Mouse (Mus musculus) urinary bladder, postnatal 4 days (tissue): Measurements from ENCODE around the gene Cobl.

Experiments used
- DNase-seq, 2 experiments: peaks; one replicate each; pipeline ENCODE4 v3.0.0; 2021 to 2022; ENCODE audit warnings: low spot score in 2 of 2

The Cobl gene

DNA sequence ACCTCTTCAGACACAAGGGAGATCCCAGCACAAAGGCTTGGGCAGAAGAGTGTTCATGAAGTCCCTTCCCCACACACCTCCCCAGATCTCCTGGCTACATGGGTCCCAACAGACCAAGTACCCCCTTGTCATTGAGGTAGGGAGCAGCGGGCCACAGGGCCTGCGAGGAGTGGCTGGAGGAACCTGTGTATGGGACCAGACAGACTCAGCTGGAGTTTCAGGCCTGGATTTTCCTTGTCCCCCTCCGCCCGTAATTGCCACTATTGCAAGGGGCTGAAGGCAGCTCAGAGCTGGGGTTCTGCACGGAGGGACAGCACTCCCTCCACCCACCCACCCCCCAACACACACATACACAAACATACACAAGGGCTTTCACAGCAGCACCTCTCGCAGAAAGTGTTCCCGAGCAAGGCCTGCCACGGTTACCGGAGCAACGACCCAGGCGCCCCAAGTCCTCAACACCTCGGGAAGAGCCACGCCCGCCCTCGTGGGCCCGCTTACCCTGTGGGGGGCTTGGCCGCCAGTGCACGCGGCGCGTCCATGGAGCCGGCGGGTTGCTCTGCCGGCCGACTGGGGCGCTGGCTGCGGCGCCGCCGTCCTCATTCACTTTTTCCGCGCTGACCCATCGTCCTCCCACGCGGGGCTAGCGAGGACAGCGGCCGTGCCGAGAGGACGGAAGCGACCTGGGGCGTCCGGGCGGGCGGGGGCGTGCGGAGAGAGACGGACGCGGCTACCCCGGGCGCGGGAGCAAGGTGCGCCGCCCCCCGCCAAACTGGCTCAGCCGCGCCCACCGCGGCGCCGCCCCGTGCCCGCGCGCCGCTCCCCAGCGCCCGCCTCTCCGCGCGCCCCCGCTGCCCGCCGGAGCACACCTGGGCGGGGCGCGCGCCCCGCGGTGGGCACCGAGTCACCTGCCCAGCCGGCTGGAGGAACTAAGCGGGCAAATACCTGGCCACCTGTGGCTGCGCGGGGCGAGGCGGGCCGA is at the start of gene Cobl:
Gene Cobl (minus strand): TSS at position 780 of the 982 bp plus-strand sequence.
- peak in 1 of 2 experiments; percentile 19 for DNase-seq

DNA sequence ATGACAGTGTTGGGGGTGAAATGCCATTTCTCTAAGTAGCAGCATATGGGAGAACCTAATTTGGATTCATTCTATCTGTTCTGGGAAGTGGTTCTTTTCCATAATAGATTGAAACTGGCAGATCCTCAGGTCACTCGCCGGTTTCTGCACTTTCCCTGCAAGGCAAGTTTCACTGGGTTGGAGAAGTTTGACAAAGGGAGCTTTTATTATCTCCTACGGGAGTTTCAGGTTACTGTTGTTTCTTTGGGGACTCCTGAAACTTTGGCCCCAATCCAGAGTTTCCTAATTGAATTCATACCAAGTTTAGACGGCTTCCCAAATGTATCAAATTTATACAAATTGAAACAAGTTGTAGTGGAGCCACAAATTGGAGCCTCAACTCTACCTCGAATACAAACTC is 49.0 kb upstream of the Cobl start:
- DNase-seq, result no peak

DNA sequence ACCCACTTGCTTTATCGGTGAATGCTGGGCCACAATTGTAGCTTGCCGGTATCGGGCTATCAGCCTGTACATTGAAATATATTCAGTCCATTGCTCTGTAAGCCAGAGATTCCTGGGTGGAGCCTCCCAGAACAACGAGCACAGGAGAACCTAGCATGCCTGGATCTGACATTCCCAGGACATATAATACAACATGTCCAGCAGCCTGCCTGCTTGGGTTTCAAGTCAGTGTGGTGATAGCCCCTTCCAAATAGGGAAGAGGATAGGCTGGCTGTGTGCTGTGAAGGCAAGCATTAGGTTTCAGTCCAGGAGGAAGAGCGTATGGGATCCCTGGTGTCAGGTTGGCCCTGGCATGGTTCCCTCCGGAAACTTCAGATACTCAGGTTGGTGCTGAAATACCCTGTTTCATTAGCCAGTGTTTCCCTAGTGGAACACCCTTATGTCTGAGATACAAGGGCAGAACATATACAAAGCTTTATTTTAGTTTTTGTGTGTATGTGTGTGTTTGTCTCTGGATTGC is 41.7 kb upstream of the Cobl start:
- DNase-seq, result no peak

DNA sequence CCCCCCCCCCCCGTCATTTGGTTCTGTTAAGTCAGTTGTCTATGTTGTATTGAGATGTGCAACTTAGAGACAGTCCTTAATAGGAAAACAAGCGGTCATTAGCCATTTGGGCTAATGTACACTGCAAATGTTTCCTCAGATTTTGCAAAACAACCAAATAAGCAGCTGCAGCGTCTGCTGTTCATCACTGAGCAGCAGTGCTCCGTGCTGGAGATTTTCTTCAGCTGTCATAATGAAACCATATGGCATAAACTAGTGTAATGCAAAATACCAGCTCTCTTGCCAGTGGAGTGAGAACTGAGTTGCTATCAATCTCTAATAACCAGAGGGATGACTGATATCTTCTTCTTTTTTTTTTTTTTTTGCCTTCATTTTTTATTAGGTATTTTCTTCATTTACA is 39.0 kb upstream of the Cobl start:
- DNase-seq, result no peak

DNA sequence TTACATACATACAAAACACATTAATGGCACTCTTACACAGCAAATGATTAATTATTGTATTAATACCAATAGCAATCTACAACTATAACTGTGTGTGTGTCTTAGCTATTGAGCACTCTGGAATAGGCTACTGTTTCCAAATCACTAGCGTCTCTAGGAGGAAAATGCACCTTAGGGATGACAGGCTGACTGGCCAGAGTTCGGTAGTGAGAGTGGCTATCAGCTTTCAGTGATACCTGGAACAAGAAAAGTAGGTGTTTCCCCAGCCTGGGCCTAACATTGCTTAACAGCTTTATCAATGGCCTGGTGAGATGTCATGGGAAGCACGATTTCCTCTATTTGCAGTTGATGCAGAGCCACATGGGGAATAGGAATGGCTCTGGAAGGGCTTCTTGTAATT is 37.0 kb upstream of the Cobl start:
- no peak for DNase-seq

DNA sequence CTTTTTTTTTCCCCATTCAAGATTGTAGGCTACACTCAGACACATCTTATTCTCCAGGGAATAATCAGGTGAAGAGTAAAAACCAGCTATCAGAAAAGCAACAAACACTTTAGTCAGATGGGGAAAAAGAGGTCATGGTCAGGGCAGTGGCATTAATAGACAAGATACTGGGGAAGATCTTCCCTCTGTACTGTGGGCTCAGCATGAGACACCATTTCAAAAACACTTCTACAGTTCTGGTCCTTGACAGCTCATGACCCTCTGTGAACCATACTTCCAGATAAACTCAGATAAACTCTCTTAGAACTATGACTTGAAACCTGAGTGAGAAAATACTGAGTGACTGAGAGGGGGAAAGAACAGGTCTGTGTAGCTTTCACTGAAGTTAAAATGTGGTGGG is 29.0 kb upstream of the Cobl start:
- no peak for DNase-seq

DNA sequence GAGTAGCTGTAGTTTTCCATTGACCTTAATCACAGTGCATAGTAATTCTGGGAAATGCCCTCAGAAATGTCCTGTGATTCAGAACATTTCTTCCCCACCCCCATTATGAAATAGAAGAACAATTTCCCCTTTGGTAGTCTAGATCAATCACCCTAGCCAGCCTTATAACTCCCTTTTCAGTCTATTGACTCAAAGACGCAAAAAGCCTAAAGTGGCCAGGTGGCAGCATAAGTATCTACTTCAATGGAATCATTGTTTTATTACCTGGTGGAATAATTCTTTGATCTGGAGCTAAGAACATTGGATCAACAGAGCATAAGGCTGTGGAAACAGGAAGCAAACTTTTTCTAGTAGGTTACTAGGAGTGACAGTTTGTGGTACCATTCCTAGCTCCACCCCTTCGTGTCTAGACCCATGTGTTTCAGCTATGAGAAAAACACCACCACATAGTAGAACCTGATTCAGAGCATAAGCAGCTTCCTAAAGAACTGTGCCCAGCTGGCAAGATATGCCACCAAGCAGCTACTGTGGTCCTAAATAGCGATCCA is 15.2 kb upstream of the Cobl start:
- no peak for DNase-seq

DNA sequence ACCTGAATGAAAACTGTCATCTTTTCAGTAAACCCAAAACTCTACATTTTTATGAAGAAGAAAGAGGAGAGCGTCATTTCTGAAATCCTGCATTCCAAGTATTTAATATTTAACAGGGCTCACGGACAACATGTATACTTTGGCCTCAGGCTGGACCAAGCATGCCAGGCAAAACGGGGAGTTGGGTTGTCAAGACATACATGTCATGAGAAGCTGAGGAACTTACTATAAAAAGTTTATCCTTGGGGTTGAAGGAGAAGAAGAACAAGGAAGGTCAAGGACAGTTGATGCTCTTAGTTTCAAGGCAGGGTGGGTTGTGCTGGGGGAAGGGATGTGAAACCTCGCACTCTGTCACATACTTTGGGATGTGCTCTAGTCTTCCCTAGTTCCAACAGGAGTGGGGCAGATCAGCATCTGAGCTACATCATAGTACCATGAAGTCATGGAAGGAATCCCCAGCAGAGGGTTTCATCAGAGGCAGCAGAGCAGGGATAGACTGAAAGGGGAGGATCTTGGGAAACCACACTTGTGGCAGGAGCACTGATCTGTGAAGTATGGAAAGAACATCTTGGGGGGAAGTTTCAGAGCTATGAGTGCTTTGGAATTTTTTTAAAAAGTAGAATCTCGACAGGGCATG is 9.7 kb upstream of the Cobl start:
- no peak for DNase-seq

DNA sequence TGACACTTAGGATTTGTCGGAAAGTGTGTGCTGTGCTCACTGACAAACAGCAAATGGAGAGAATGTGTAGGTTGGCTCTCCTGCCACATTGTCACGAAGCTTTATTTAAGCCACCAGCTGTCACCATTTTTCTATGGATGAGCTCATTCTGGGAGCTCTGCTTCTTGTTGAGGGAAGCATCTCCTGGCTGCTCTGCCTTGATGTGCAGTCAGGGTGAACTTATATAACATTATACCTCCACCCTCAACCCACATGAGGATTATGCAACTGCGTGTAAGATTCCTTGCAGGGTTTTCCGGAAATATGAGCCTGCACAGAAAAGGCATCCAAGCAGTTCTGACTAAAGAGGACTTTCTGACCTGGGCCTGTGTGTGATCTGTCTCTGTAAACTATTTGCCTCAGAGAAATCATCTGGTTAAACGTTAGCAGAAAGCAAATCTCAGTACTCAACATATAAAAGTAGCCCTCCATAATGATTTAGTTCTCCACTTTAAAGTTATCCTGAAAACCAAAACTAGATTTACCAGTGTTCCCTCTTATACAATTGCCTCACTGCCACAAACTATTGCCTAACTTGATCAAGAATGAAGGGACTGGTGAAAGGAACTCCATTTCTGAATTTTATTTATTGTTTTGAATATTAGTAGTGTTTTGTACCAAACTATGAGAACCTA is 9.0 kb upstream of the Cobl start:
- no peak for DNase-seq

DNA sequence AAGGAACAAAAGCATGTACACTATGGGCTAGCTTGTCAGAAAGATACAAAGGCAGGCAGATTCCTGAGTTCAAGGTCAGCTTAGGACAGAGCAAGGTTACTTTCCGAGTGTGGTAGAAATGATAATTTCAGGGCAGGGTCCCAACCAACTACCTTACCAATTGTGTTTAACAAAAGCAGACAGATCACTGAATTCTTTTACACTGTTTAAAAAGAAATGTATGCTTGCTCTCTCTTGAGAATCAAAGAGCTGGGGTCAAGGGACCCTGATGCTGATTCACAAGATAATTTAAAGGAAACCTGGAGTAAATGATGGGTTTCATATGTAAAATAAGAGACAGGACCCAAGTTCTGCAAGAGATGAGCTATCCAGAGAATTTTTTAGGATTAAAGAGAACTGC is 4.9 kb upstream of the Cobl start:
- no peak for DNase-seq

DNA sequence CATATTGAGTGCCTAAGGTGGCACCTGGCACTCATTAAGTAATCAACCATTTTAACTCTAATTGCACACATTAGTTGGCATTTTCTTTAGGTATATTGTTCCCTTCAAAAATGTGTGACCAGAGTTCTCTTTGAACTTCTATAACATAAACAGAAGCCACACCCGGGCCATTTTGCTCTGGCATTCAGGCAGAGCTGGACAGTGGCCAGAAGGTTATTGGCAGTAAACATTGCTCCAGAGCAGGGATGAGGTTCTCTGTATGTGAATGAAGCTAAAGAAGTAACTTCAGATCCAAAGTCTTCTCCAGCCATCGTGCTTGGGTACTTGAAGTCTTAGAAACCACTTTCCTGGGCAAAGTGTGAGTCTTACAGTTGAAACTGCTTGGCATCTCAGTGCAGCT is 3.9 kb upstream of the Cobl start:
- no peak for DNase-seq

DNA sequence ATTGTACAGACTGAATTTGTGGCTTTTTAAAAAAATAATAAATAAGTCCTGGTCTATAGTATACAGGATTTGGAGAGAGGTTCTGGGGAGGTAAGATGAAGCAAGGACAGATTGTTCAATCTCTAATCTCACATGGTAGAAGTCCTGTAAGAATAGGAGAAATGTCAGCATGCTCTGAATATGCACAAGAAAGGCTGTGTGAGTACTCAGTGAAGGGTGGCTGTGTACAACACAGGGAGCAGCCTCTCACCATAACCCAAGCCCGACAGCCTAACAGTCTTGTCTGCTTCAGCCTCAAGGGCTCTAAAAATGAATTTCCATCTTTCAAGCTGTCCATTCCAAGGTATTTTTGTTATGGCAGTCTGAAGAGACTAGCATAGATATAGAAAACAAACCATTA is 3.1 kb upstream of the Cobl start:
- DNase-seq, result no peak

DNA sequence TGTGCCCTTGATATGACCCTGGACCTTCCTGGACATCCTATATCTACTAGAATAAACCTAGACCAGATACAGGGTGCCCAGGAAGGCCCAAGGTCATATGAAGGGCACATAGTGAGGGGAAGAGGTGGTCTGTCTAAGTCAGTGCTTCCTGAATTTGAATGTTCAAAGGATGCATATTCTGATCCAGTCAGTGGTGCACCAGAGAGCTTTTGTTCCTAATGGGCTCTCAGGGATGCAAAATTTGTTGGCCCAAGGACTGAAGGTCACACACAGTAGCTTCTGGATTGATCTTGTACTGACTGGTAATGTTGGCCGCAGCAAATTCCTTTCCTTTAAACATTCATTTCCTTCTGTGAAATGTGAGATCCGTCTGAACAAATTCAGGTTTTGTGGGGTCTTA is 2.5 kb upstream of the Cobl start:
- DNase-seq, result no peak

DNA sequence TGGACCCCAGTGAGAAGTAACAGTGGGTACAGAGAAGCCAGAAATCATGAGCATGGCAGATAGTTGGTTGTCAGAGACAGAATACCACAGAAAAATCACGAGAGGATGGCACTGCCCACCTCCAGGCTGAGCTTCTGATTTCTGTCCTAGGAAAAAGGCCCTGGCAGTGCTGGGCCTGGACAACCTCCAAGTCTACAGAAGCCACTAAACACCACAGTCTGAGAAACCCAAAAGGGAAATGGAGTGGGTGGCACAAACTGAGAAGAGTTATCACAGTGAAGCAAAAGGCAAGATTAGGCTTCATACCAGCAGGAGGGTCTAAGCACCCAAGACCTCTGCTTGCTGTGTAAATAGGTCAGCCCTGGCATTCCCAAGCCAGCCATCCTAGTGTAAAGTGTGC is 1.8 kb upstream of the Cobl start:
- no peak for DNase-seq

DNA sequence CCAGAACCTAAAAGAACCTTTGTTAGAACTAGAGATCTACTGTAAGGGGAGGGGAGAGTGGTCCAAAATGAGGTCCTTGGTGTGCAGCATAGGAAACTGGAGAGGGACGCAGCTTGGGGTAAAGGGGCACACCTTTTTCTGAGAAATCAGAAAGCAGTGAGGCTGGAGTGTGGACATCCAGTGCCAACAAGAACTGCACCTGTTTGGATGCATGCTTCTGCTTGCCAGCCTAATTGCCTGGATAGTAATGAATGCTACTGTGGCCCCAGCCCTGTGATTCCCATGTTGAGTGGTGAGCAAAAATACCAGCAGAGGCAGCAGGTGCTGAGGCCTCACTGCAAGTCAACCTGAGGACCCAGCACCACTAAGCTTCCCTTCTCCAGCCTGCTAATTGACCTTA is 469 bp upstream of the Cobl start:
- no peak for DNase-seq

DNA sequence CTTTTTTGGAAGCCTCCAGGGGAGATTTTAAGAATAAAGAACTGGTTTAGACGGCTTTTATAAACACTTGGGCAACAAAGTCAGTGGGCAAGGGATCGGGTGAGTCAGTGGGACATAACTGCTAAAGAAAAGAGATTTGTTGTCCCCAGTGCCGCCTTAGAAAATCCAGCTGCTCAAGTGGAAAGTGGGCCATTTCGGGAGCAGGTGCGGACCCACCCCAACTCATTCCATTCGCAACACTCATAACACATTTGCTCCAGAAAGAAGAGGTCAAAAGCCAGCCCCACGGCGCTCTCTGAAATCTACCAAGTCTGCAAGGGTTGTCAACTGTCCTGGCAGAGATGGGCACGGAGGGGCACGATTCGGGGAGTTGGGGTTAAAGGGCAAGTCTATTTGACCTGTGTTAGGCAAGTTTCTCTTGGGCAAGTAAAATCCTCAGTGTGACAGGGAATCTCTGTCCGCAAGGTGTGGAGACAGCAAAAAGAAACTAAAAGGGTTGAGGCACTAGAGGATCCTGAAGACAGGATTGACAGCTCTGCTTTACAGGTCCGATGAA is 1.1 kb downstream of the Cobl start:
- DNase-seq, result no peak

DNA sequence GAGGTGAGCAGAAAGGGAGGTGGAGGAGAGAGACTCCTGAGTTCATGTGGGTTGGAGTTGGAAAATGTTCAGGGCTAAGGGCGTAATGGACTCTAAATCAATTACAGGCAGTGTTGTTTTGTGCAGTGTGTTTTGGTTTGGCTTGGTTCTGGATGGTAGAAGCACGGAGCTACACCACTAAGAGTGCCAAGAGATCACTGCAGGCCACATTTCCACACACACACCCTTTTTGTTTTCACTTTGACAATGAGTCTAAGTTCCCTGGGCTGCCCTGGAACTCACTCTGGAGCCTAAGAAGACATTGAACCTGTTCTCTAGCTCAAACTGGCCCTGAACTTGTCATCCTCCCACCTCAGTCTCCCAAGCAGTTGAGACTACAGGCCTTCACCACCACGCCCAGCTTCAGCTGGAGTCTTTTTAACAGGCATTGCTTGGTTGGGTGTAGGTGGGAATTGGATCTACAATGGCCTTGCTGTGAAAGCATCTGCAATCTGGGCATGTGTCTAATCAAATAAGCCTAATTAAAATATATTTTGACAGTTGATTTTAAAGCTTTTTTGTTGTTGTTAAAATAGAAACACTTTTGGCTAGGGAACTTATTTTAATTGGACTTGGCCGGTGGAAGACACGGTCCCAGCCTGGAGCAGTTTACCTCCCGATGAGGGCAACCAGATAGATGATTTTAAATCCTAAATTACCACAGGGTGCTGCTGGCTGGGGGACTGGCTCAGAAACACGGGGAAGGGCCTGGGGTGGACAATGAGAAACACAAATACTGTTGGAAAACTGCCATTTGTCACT is 4.8 kb downstream of the Cobl start:
- no peak for DNase-seq

DNA sequence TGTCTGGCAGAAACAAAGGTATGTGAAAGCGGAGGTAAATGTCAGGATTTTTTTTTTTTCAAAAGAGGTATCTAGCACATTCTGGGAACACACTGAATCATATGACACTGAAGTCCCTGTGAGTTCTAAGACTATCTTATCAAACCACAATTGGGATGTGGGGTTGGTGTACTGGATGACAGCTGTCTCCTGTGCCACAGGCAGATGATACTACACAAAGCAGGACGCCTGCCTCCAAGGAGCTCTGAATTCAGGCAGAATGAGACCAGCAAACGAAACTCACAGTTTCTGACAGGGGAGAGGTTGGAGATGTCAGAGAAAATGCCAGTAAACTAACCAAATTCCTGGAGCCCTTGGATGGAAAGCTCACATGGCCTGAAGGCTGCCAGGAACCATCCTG is 5.9 kb downstream of the Cobl start:
- DNase-seq, result no peak

DNA sequence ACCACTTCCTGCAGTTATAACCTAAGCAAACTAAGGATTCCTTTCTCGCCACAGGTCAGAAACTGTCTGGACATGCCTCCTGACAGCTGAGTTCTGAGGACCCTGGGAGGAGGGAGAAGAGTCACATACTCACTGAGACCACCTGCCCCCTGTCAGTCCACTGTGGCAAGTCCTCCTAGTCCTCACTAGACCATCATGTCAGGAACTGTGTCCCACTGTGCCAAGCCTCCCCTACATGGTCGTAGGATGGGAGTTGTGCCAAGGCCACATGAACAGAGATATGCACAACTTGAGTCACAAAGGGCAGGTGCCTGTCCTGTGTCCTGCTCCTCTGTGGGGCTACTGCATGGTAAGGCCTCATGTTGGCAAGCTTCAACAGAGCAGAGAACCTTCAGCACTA is 6.4 kb downstream of the Cobl start:
- no peak for DNase-seq

DNA sequence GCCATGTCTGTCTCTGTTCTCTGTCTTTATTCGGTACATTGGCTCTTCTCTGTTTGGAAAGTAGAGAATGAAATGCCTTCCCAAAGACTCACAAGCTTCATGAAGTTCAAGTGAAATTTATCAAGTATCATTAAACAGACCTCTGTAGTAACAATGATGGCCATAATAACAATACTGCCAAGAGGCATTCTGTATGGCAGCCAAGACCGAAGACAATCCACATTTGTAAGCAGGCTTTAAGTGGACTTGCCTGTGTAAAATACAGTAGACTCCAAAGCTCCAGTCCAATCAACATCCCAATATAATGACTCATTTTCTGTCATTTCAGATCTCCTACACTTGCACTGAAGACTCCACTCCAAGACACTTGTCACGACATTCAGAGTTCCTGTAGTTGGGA is 16.7 kb downstream of the Cobl start:
- DNase-seq, result no peak

DNA sequence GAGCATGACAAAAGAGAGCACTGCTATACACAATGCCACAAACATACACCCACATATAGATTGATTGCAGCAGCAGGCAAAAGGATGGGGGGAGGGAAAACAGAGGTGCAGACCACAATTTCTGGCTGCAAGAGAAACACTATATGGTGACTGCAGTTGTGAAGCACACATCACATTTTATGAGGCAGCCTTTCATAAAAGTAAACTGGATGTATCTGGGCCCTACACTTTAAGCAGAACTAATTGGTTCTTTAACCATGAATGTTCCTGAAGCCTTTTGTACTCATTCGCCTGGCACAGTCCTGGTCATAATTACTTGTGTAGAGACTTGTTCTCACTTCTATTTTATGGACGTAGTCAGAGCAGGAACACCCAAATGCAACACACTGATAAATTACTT is 19.5 kb downstream of the Cobl start:
- no peak for DNase-seq
